Mouse (Mus musculus): Measurements from ENCODE around the gene Ank2.
A peak's percentile ranks its signal among the peaks of the same experiment; 100 is the strongest.

Gene Ank2

DNA sequence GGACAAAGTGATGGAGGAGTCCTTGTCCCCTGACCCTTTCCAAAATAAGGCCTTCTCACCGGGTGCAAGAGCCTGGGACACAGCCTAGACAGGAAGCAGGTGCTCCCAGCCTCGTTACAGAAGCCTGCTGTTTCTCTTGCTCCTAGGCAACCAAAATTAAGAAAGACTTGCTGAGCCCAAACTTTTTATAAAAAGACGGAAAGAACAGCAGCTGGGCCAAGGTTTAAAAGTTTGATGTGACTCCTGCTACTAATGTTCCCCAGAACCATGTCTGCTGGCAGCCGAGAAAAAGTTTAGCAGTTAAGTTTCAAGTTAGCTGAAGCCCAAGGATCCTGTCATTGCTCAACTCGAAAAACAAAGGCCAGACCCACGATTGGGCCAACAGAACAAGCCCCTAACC is 480.0 kb downstream of the Ank2 start:
- DNase-seq (ENCODE audit: low spot score) = no peak

DNA sequence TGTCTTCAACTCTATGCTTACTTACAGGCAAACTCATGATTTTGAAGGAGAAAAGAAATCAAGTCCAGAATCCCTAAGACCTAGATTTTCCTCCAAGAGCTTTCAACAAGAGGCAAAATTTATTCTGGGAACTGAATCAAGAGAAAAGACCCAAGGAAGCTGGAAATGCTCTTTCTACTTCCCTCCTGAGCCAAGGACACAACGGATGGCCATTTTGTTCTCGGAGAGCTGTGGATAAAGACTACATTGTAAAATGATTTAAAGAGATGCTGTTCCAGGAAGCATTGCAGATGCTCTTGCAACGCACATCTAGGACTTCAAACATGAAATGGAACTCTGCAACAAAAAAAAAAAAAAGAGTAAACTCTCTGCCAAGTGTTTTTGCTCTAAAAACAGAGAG is 481.6 kb downstream of the Ank2 start:
- no peak for DNase-seq (ENCODE audit: low spot score)

DNA sequence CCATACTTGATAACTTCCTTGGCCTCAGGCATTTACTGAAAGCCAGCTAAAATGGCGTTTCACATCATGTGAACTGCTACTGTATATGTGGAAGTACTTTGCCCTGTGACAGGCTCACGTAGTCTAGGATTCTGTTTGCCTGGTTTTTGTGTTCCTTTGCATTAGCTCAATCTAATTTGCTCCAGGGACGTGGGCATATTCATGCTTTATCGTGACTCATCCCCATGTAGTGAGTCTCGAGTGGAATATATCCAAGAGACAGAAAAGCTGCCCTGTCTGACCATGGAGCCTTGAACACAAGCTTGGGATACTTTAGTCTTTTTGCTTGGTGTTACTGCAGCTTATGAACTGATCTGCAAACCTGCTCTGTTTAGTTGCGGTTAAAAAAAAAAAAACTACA is 483.6 kb downstream of the Ank2 start:
- DNase-seq (ENCODE audit: low spot score) = no peak

DNA sequence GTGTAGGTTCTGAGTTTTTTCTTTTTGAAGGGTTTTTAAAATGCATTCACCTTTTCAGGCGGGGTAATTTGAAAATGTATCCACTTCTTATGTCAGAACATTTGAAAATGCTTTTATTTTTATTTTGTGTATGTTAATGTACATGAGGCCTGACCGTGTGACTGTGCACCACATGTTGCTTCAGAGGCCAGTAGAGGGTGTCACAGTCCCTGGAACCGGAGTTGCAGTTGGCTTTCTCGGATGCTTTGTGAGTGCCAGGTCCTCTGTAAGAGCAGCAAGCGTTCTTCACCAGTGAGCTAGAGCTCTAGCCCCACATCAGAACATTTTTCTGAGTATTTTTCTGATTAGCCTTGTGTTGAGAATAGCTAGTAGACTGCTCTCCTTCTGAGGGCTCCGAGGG is 484.0 kb downstream of the Ank2 start:
- DNase-seq (ENCODE audit: low spot score) = no peak

DNA sequence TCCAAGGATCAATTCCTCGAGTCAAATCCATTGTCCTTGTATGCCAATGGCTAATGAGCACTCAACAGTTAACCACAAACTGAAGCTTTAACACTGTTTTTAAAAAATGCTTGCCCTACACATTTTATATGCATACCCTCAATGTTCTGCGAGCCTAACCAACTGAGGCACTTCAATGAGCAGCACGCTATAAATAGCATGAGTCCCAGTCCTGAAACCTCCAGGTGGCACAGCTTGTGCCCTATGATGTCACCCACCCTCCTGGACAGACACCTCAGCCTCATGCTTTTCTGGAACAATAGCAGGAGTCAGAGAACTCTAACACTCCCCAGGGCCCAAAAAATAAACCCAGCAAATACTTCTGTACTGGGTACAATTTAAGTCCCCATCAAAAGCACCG is 485.2 kb downstream of the Ank2 start:
- no peak for DNase-seq (ENCODE audit: low spot score)

DNA sequence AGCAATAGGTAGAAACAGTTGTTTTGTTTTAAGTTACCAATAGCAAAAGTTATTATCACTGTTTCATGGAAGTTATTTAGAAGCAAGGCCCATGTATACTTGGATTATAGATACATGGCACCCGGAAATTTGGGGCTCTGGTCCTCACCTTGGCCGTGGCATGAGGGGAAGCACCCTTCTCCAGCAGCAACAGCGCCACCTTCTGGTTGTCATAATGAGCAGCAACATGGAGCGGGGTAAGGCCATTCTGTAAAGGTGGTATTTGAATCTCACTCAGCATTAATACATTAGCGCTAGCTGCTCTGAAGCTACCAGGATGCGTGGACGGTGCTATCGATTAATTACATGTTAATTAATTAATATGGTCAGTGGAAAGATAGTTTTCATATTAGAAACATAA is 486.6 kb downstream of the Ank2 start:
- DNase-seq (ENCODE audit: low spot score) = peak; percentile 67

DNA sequence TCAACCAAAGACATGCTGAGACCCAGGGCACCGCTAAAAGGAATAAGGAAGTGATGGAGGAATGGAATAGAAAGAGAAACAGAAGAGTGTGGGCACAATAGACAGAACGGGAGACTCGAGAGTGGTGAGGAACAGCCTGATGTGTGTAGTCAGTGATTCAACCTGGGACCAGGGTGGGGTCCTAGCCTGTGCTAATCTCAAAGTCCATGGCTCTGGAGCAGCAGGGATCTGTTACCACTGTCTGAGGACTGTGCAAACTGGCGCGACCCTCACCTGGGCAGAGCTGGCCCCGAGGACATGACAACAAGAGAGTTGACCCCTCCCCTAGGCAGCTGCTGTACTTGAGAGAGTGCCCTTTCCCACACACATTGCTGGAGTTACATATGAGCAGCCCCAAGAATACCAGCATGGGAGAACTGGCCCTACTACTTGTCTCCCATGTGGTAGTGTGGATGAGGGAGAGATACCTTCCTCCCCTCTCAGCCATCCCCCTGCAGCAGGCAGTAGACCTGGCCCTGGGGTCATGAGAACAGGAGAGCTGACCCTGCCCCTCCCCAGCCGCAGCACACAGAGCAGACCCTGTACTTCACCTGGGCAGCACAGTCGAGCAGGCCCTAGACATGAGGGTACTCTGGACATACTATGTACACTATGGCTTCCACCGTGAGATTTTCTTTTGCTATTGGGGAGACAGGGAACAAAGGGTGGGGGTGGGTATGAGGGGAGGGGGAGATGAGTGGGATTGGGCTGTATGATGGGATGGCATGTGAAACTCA is 493.1 kb downstream of the Ank2 start:
- no peak for DNase-seq (ENCODE audit: low spot score)

DNA sequence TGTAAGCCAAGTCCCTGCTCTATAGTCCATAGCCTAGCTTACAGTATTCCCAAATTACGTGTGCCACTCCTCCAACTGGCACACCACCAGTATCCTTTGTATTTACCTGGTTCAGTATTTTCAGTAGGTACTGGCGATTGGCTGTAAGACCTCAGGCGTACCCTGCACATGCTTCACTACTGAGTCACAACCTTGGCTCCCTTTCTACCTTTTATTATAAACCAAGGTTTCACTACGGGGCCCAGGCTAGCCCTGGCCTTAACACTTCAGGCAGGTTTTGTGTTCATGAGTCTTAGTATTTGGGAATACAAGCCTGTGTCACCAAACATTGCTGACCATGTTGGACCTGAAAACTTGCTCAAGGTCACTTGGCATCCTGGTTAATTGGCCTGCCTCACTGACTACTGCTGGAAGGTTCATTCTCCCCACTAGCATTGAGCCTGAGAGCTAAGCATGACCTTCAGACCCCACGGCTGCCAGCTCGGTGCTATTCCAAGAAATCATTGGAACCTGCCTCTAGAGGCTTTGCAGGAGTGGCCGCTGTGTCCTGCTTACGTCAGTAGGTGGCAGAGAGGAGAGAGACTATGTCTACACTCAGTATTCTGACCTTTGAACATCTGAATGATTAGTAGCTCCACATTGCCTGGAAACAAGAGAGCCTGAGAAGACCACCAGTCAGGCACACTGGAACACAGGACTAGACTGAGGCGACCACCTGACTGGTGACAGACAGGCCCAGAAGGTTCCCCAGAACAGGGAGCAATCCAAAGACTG is 494.1 kb downstream of the Ank2 start:
- DNase-seq (ENCODE audit: low spot score) = no peak

DNA sequence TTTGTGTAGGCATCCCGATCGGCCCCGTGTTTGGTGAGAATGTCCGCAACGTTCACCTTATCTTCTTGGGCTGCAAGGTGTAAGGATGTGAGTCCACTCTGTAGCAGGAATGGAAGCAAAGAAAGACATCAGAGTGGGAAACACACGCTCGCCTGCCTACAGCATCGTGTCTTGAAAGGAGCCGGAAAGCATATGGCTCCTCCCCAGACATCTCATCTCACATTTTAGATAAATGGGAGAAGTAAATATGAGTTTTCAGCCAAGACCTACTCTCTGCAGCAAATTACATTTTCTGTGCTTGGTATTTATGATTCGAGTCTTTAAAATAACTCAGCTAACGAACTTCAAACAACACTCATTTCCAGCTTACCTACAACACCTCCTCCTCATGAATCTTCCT is 495.2 kb downstream of the Ank2 start:
- DNase-seq (ENCODE audit: low spot score) = no peak

DNA sequence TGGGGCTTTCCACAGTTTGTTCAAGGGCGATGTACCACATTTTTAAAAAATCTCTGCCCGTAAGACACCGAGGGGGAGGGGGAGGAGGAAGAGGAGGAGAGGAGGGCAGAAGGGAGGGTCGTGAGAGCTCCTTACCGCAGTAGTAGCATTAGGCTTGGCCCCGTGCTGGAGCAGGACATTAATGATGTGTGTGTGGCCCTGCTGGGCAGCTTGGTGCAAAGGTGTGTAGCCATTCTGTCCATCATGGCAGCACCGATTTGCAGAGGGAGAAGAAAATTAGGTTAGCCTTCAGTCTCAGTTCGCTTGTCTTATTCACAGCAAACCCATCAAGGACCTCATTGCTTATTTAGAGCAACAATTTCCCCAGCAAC is 500.4 kb downstream of the Ank2 start:
- DNase-seq (ENCODE audit: low spot score) = no peak

DNA sequence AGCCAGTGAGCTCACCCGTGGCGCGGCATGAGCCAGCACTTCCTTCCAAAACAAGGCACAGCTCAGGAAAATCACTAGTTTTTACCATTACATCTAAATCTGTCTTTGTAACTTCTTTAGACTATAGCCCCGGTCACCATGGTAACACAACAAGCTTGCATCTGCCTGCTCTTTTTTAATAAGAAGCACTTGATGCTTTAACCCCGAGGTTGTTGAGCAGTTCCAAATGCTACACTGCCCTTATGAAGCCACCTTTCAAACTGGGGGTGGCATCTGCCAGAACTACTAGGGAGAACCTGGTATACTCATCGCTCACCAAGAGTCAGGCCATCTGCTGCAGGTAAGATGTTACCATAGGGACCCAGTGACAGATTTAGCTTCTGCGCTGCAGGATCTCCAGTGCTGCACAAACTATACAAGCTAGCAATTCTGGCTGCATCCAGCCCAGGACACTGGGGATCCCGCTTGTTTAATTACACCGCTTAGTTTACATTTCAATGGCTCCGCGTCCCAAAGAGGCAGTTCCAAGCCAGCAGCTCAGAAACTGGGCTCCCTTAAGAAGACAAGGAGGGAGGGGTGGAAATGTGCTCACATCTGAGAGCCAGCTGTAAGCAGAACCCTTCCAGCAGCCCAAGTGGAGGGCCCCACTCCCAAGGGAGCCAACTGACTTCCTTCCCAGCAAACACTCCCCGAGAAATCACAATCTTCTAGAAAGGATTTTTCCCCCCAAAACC is 501.0 kb downstream of the Ank2 start:
- DNase-seq (ENCODE audit: low spot score) = peak; percentile 49

DNA sequence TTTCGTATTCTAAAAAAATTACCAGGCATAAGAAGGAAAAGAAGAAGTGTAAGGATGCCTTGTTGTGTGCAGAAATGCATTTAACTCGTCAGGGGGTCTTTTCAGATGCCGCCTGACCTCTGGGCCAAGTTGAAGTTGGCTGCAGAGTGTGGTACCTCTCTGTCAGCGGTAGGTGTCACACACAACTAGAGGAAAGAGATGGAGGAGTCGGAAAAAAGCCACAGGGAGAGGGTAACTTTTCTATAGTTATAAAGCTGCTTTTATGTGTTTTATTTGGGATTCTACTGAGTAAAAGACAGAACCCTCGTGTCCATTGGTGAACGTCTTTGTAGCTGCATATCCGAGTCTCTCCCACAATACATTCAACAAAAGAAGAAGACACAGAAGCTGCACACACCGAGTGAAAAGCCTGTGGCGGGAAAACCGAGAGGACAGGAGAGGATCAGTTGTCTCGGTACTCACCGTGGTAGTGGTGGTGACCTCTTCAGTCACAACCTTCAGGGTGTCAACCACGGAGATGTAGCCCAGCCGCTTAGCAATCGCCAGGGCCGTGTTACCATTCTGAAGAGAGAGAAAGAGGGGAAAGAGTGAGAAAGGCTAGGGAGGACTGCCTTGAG is 501.7 kb downstream of the Ank2 start:
- no peak for DNase-seq (ENCODE audit: low spot score)

DNA sequence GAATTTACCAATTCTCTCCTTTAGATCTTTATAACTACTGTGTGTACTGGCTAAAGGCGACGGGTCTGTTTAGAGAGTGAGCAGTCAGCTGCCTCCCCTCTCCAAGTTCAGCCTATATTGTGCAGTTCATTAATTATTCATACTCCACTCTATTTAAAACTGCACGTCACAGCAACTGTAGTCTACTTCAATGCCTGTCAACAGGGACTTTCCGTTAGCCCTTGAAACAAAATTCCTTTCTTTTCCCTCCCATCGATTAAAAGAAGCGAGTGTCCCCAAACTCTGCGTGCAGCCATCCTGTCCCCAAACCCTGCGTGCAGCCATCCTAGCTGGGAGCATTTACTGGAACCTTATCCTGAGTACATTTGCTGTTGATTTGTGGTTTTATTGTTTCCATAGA is 502.4 kb downstream of the Ank2 start:
- DNase-seq (ENCODE audit: low spot score) = no peak

DNA sequence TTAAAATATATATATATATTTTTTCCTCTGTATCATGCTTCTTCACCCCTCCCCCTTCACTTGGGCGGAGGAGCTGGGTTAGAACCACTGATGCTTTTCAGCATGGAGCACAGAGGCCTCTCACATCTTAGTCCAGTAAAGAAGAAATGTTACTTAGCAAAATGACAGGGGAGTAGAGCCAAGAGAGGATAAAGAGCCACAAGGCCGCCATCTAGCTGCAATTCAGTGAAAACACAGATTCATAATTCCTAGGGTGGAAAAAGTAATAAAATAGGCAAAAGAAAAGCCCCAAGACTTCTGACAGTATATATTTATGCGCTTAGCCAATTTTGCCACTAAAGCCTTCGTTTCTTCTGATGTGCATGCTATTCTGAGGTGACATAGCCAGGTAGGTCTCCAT is 503.2 kb downstream of the Ank2 start:
- DNase-seq (ENCODE audit: low spot score) = no peak

DNA sequence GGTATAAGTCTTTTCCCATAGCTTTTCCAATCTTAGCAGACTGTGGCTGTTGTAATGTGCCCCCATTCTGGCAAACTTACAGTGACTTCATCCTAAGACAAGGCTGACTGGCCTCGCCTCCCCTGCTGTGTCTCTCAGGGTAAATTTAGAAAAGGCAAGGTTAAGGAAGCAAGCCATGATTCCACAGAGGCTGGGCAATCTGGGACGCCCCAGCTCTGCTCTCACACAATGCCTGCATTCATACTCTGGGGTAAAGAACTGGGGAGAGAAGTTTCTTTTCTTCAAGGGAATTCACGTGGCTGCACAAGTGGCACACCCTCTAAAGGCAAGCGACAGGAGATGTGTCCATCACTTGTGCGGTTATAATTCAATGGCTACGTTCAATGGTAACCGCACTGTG is 505.0 kb downstream of the Ank2 start:
- DNase-seq (ENCODE audit: low spot score) = no peak

DNA sequence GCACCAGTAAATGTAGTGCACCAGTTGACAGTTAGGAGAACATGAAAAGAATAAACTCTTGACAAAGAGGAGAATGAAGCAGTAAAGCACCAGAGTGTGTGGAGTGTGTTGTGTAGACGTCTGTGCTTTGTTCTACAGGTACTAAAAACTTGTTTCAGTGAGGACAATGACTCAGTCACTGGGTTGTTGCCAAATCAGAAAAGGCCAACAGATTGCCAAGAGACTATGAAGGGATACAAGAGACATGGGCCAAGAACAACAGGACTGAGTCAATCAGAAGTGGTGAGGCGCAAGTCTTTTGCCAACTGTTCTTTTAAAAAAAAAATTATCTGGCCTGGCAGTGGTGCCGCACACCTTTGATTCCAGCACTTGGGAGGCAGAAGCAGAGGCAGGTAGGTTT is 509.2 kb downstream of the Ank2 start:
- DNase-seq (ENCODE audit: low spot score) = no peak

DNA sequence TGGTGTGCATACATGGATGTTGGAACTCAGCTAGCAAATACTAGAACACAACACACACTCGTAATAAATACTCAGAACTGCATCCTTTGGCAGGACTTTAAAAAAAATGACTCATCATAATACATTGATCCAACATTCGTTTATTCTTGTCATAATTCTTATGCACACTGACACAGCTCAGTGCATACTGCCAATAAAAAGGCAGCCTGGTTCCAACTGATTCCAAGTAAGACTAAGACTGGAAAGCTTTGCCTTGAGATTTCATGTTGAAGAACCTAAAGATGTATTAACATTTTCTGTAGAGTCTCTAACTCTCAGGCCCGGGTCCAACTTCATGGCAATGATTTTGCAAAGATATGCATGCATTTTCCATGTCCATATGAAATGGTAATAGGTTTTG is 512.5 kb downstream of the Ank2 start:
- DNase-seq (ENCODE audit: low spot score) = no peak

DNA sequence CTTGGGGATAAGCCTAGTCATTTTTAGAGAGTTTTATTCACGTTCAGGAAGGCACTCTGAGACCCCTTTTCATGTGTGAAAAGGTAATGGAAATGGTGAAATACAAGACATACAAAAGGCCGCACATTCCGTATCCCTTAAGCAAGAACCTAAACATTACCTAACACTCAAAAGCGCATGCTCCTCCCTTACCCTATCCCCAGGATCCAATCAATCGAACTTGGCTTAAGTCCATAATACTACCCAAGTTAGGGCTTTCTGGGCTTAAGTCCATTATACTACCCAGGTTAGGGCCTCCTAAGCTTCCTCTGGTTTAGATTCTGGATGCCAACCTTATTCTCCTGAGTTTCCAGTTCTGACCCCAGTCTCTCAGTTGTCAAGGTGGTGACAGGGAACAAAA is 516.3 kb downstream of the Ank2 start:
- DNase-seq (ENCODE audit: low spot score) = no peak

DNA sequence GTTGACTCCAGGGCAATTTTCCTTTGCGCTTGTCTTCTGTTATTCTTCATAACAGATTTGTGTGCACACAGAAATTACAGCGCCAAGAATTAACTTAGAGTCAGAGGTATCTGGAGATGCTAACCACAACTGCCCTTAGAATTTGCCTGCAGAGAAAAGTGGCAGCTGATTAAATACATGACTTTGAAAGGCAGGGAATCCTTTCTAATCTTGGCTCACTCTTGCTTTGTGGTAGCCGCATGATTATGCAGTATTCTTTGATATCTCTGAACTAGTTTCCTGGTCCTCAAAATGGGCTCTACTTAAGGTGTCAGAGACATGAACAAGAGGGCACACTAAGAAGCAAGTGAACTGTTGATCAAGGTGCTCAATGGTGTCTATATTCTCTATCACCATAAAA is 518.0 kb downstream of the Ank2 start:
- no peak for DNase-seq (ENCODE audit: low spot score)

DNA sequence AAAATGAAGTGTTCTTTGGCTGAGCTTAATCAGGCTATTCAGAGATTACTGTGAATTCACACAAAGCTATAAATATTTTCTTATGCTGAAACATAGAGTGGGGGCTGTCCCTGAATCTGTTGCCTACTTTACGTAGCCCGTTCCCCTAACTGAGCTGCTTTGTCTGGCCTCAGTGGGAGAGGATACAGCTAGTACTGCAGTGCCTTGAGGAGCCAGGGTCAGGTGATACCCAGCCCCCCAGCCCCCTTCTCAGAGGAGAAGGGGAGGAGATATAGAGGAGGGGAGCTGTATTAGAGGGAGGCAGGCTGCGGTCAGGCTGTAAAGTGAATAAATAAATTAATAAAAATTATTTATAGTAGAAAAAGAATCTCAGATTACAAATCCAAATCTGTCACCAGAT is 519.5 kb downstream of the Ank2 start:
- no peak for DNase-seq (ENCODE audit: low spot score)

DNA sequence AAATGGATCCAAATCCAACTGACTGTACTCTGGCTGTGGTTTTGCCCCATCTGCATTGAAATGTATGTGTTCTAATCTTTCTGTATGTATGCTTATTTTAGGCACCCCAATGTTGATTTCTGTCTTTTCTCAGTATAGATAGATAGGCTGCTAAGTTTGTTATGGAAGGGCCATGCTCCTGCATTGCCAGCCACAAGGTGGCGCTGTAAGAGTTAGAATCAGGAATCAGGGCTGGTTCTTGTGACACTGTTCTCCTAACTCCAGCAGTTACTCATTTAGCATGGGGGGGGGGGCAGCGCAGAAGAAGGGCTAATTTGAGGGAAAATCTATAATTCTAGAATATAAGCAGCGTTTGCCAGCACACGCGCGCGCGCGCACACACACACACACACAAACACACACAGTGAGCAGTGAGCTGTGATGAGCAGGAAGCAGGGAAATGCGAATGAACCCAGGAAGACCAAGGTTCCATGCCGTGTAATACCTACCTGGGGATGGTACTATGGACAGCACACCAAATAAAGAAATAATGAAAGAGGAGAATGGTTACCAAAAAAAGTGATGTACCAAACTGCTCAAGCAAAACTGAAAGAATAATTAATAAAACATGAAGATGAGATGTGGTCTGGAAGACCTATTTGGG is 520.3 kb downstream of the Ank2 start:
- DNase-seq (ENCODE audit: low spot score) = peak; percentile 87

DNA sequence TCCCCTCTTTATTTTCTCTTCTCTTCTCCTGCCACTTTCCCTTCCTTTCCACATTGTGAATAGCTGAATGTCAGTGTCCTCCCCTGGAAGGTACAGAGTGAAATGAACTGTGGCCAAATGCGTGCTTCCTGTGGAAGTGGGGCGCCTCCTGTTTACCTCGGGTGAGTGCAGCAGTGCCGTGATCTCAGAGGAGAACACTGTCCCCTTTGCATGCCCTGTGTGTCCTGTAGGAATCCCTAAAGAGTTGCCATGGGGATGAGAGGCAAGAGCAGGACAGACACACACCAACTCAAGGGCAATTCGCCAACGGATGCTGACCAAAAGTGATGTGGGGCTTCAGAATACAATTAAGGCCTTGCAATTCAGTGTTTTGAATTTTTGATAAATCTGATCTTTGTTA is 521.8 kb downstream of the Ank2 start:
- no peak for DNase-seq (ENCODE audit: low spot score)

All from testis, postnatal 10 days (tissue).